Mouse (Mus musculus): ENCODE data around the gene Fbxw20. TPM values are rescaled to one million over a fixed set of nuclear protein-coding genes. Genes with fewer than 3 reads are reported as not detected.

Fbxw20 gene
- polyA plus RNA-seq, 1 experiment from 2014 or later: not detected

Other genes starting within 250 kb of the Fbxw20 start
- not detected in 2 replicates for gene Ucn2, start 248.7 kb downstream of the Fbxw20 start, polyA plus RNA-seq (2014; fragmentation: Nextera tagmentation; extraction: Ambion mirVana)
- gene Pfkfb4, start 243.0 kb downstream of the Fbxw20 start, polyA plus RNA-seq (2014; fragmentation: Nextera tagmentation; extraction: Ambion mirVana): 14.4 and 14.6 TPM in 2 replicates
- gene Shisa5, start 196.2 kb downstream of the Fbxw20 start, polyA plus RNA-seq (2014; fragmentation: Nextera tagmentation; extraction: Ambion mirVana): 30.9 and 34.7 TPM in 2 replicates
- 6.9 and 7.8 TPM in 2 replicates for gene Trex1, start 175.0 kb downstream of the Fbxw20 start, polyA plus RNA-seq (2014; fragmentation: Nextera tagmentation; extraction: Ambion mirVana)
- gene Atrip, start 160.6 kb downstream of the Fbxw20 start, polyA plus RNA-seq (2014; fragmentation: Nextera tagmentation; extraction: Ambion mirVana): 25.3 and 26.4 TPM in 2 replicates
- gene Ccdc51, start 152.3 kb downstream of the Fbxw20 start, polyA plus RNA-seq (2014; fragmentation: Nextera tagmentation; extraction: Ambion mirVana): 13.4 and 15.1 TPM in 2 replicates
- 719 and 756 TPM in 2 replicates for gene Tma7, start 152.2 kb downstream of the Fbxw20 start, polyA plus RNA-seq (2014; fragmentation: Nextera tagmentation; extraction: Ambion mirVana)
- gene Plxnb1, start 139.4 kb downstream of the Fbxw20 start, polyA plus RNA-seq (2014; fragmentation: Nextera tagmentation; extraction: Ambion mirVana): 18.3 and 19.1 TPM in 2 replicates
- gene Fbxw21, start 72.7 kb downstream of the Fbxw20 start, polyA plus RNA-seq (2014; fragmentation: Nextera tagmentation; extraction: Ambion mirVana): not detected in 2 replicates
- gene Fbxw13, start 38.8 kb downstream of the Fbxw20 start, polyA plus RNA-seq (2014; fragmentation: Nextera tagmentation; extraction: Ambion mirVana): not detected in 2 replicates
- not detected in 2 replicates for gene Fbxw14, start 52.9 kb upstream of the Fbxw20 start, polyA plus RNA-seq (2014; fragmentation: Nextera tagmentation; extraction: Ambion mirVana)
- not detected in 2 replicates for gene Fbxw28, start 104.9 kb upstream of the Fbxw20 start, polyA plus RNA-seq (2014; fragmentation: Nextera tagmentation; extraction: Ambion mirVana)
- not detected in 2 replicates for gene Fbxw22, start 169.5 kb upstream of the Fbxw20 start, polyA plus RNA-seq (2014; fragmentation: Nextera tagmentation; extraction: Ambion mirVana)
- not detected in 2 replicates for gene Fbxw16, start 214.4 kb upstream of the Fbxw20 start, polyA plus RNA-seq (2014; fragmentation: Nextera tagmentation; extraction: Ambion mirVana)

Measured in neural tube, embryonic 11.5 days (tissue).